Mouse (Mus musculus) myocyte (in vitro differentiated cells): ENCODE results near the gene Ino80.

Experiments used
- CEBPB ChIP-seq: IDR thresholded peaks from 2 replicates; pipeline ENCODE4 v1.6.1; 2011; ENCODE audit warnings: mild to moderate bottlenecking, moderate library complexity; ENCODE audit not compliant: poor library complexity, insufficient read depth, severe bottlenecking
- E2F4 ChIP-seq: IDR thresholded peaks from one replicate; pipeline ENCODE4 v1.6.1; 2011; ENCODE audit warnings: mild to moderate bottlenecking, control low read depth, moderate library complexity; ENCODE audit not compliant: insufficient read depth
- MAX ChIP-seq: IDR thresholded peaks from one replicate; pipeline ENCODE4 v1.6.1; 2011; ENCODE audit warnings: low read depth, mild to moderate bottlenecking, control low read depth
- MYOD1 ChIP-seq, 3 experiments: IDR thresholded peaks; one replicate each; pipeline ENCODE4 v1.6.1; 2011; ENCODE audit warnings: control low read depth in 2 of 3, low read depth in 2 of 3, mild to moderate bottlenecking in 2 of 3, moderate library complexity in 1 of 3; ENCODE audit not compliant: insufficient read length in 2 of 3, control insufficient read depth in 1 of 3
- MYOG ChIP-seq, 3 experiments: IDR thresholded peaks; one replicate each; pipeline ENCODE4 v1.6.1; 2011; ENCODE audit warnings: control low read depth in 2 of 3, low read depth in 2 of 3, mild to moderate bottlenecking in 2 of 3; ENCODE audit not compliant: insufficient read length in 2 of 3, control insufficient read depth in 1 of 3, insufficient read depth in 1 of 3
- POLR2A ChIP-seq: IDR thresholded peaks from one replicate; pipeline ENCODE4 v1.6.1; 2011; ENCODE audit warnings: low read depth, mild to moderate bottlenecking, control low read depth, moderate library complexity; ENCODE audit not compliant: insufficient read length
- POLR2AphosphoS2 ChIP-seq: IDR thresholded peaks from one replicate; pipeline ENCODE4 v1.6.1; 2011; ENCODE audit warnings: low read depth, control low read depth; ENCODE audit not compliant: insufficient read length
- REST ChIP-seq: IDR thresholded peaks from one replicate; pipeline ENCODE4 v1.6.1; 2011; ENCODE audit warnings: mild to moderate bottlenecking, control low read depth, moderate library complexity; ENCODE audit not compliant: insufficient read depth, insufficient read length
- USF1 ChIP-seq: IDR thresholded peaks from one replicate; pipeline ENCODE4 v1.6.1; 2011; ENCODE audit warnings: low read depth, mild to moderate bottlenecking, control low read depth, moderate library complexity

GRCm38 (mm10) chr2:119523836-119524235 is 46.3 kb upstream of the Ino80 start:
- TF ChIP-seq POLR2A (no peak), E2F4 (no peak), MYOG (IDR thresholded peaks at IDR 0.05; ENCODE audit: control insufficient read depth in 1 of 3, insufficient read depth in 1 of 3, insufficient read length in 2 of 3, low read depth in 2 of 3) (no peak), POLR2AphosphoS2 (no peak), CEBPB (no peak), MAX (no peak), USF1 (no peak), REST (no peak), MYOD1 (IDR thresholded peaks at IDR 0.05; ENCODE audit: control insufficient read depth in 1 of 3, insufficient read length in 2 of 3, low read depth in 2 of 3) (no peak)
